Mouse (Mus musculus): ENCODE data around the gene Rbm33. TPM values are rescaled to one million over a fixed set of nuclear protein-coding genes. Genes with fewer than 3 reads are reported as not detected.
A peak's percentile ranks its signal among the peaks of the same experiment; 100 is the strongest.

Gene Rbm33
- polyA plus RNA-seq (2014; fragmentation: Nextera tagmentation; extraction: Ambion mirVana), result 15.0 and 15.7 TPM in 2 replicates

GRCm38 (mm10) chr5:28316722-28317245, at the start of gene Rbm33:
Rbm33 (plus strand) TSS chr5:28317121.
- DNase-seq (ENCODE audit: low spot score), result peak; percentile 97
- Histone ChIP-seq H3K9ac (ENCODE audit: low read depth, low read length) (peak within 1 kb of the TSS; percentile 99), H3K27me3 (replicated peaks; ENCODE audit: control insufficient read depth, insufficient read depth, low read length) (no peaks in the 10 kb centered on the region), H3K4me3 (ENCODE audit: low read depth, low read length) (peak within 1 kb of the TSS; percentile 98), H3K4me1 (ENCODE audit: control insufficient read depth, insufficient read depth, low read length) (peaks cover 22% of the 10 kb centered on the region), H3K36me3 (ENCODE audit: control insufficient read depth, insufficient read depth, low read length) (peaks cover 8% of the 10 kb centered on the region; the same call in 1 of the 2 replicates), H3K9me3 (ENCODE audit: control insufficient read depth, low read length) (no peaks in the 10 kb centered on the region), H3K27ac (replicated peaks; ENCODE audit: low read depth, low read length) (peak within 1 kb of the TSS; percentile 100), H3K4me2 (ENCODE audit: low read depth, low read length) (peak within 1 kb of the TSS; percentile 75)
- under 1% methylated on average over 52 of the region's 76 CpGs for WGBS
- ATAC-seq (ENCODE audit: low read depth), result peak; percentile 95

GRCm38 (mm10) chr5:28267576-28267975, 49.3 kb upstream of the Rbm33 start:
- WGBS, result 18% methylated on average over 2 of the region's 2 CpGs
- Histone ChIP-seq H3K4me2 (ENCODE audit: low read depth, low read length) (no peak overlapping the region), H3K4me1 (ENCODE audit: control insufficient read depth, insufficient read depth, low read length) (no peaks in the 10 kb centered on the region), H3K27ac (replicated peaks; ENCODE audit: low read depth, low read length) (no peak overlapping the region), H3K9ac (ENCODE audit: low read depth, low read length) (no peak overlapping the region), H3K27me3 (replicated peaks; ENCODE audit: control insufficient read depth, insufficient read depth, low read length) (no peaks in the 10 kb centered on the region), H3K9me3 (ENCODE audit: control insufficient read depth, low read length) (no peaks in the 10 kb centered on the region), H3K4me3 (ENCODE audit: low read depth, low read length) (no peak overlapping the region), H3K36me3 (ENCODE audit: control insufficient read depth, insufficient read depth, low read length) (no peaks in the 10 kb centered on the region)
- no peak for ATAC-seq (ENCODE audit: low read depth)
- no peak for DNase-seq (ENCODE audit: low spot score)

GRCm38 (mm10) chr5:28269469-28269991, 47.4 kb upstream of the Rbm33 start:
- Histone ChIP-seq H3K4me1 (ENCODE audit: control insufficient read depth, insufficient read depth, low read length) (no peaks in the 10 kb centered on the region), H3K4me2 (ENCODE audit: low read depth, low read length) (no peak overlapping the region), H3K9me3 (ENCODE audit: control insufficient read depth, low read length) (no peaks in the 10 kb centered on the region), H3K27ac (replicated peaks; ENCODE audit: low read depth, low read length) (no peak overlapping the region), H3K27me3 (replicated peaks; ENCODE audit: control insufficient read depth, insufficient read depth, low read length) (no peaks in the 10 kb centered on the region), H3K9ac (ENCODE audit: low read depth, low read length) (no peak overlapping the region), H3K4me3 (ENCODE audit: low read depth, low read length) (no peak overlapping the region), H3K36me3 (ENCODE audit: control insufficient read depth, insufficient read depth, low read length) (no peaks in the 10 kb centered on the region)
- ATAC-seq (ENCODE audit: low read depth), result no peak
- 47% methylated on average over 6 of the region's 6 CpGs for WGBS
- DNase-seq (ENCODE audit: low spot score), result peak; percentile 20

- H3K27ac ChIP-seq (replicated peaks; ENCODE audit: low read depth, low read length), result no peak overlapping the region
Observed at GRCm38 (mm10) chr5:28272836-28273235, 44.1 kb upstream of the Rbm33 start.

GRCm38 (mm10) chr5:28277279-28277678, 39.6 kb upstream of the Rbm33 start:
- DNase-seq (ENCODE audit: low spot score), result no peak
- no peak for ATAC-seq (ENCODE audit: low read depth)
- Histone ChIP-seq H3K27ac (replicated peaks; ENCODE audit: low read depth, low read length) (no peak overlapping the region), H3K36me3 (ENCODE audit: control insufficient read depth, insufficient read depth, low read length) (no peaks in the 10 kb centered on the region), H3K9me3 (ENCODE audit: control insufficient read depth, low read length) (no peaks in the 10 kb centered on the region), H3K27me3 (replicated peaks; ENCODE audit: control insufficient read depth, insufficient read depth, low read length) (no peaks in the 10 kb centered on the region), H3K9ac (ENCODE audit: low read depth, low read length) (no peak overlapping the region), H3K4me2 (ENCODE audit: low read depth, low read length) (no peak overlapping the region), H3K4me3 (ENCODE audit: low read depth, low read length) (no peak overlapping the region), H3K4me1 (ENCODE audit: control insufficient read depth, insufficient read depth, low read length) (no peaks in the 10 kb centered on the region)
- 60% methylated on average over 2 of the region's 2 CpGs for WGBS

More at GRCm38 (mm10) chr5:28272836-28273235, 44.1 kb upstream of the Rbm33 start:
- DNase-seq (ENCODE audit: low spot score), result no peak
- no peak for ATAC-seq (ENCODE audit: low read depth)
- no peaks in the 10 kb centered on the region for H3K4me1 ChIP-seq (ENCODE audit: control insufficient read depth, insufficient read depth, low read length)
- no peak overlapping the region for H3K4me3 ChIP-seq (ENCODE audit: low read depth, low read length)
- no peak overlapping the region for H3K9ac ChIP-seq (ENCODE audit: low read depth, low read length)
- H3K9me3 ChIP-seq (ENCODE audit: control insufficient read depth, low read length), result no peaks in the 10 kb centered on the region
- H3K27me3 ChIP-seq (replicated peaks; ENCODE audit: control insufficient read depth, insufficient read depth, low read length), result no peaks in the 10 kb centered on the region
- no peaks in the 10 kb centered on the region for H3K36me3 ChIP-seq (ENCODE audit: control insufficient read depth, insufficient read depth, low read length)
- no peak overlapping the region for H3K4me2 ChIP-seq (ENCODE audit: low read depth, low read length)
- 74% methylated on average over 2 of the region's 2 CpGs for WGBS

GRCm38 (mm10) chr5:28289111-28289510, 27.8 kb upstream of the Rbm33 start:
- 73% methylated on average over 3 of the region's 3 CpGs for WGBS
- no peak for ATAC-seq (ENCODE audit: low read depth)
- Histone ChIP-seq H3K4me2 (ENCODE audit: low read depth, low read length) (no peak overlapping the region), H3K9ac (ENCODE audit: low read depth, low read length) (no peak overlapping the region), H3K9me3 (ENCODE audit: control insufficient read depth, low read length) (no peaks in the 10 kb centered on the region), H3K4me1 (ENCODE audit: control insufficient read depth, insufficient read depth, low read length) (no peaks in the 10 kb centered on the region), H3K27me3 (replicated peaks; ENCODE audit: control insufficient read depth, insufficient read depth, low read length) (no peaks in the 10 kb centered on the region), H3K4me3 (ENCODE audit: low read depth, low read length) (no peak overlapping the region), H3K36me3 (ENCODE audit: control insufficient read depth, insufficient read depth, low read length) (no peaks in the 10 kb centered on the region), H3K27ac (replicated peaks; ENCODE audit: low read depth, low read length) (no peak overlapping the region)
- no peak for DNase-seq (ENCODE audit: low spot score)

- Histone ChIP-seq H3K4me1 (ENCODE audit: control insufficient read depth, insufficient read depth, low read length) (no peaks in the 10 kb centered on the region), H3K4me3 (ENCODE audit: low read depth, low read length) (no peak overlapping the region), H3K9ac (ENCODE audit: low read depth, low read length) (no peak overlapping the region), H3K36me3 (ENCODE audit: control insufficient read depth, insufficient read depth, low read length) (no peaks in the 10 kb centered on the region), H3K27ac (replicated peaks; ENCODE audit: low read depth, low read length) (no peak overlapping the region), H3K9me3 (ENCODE audit: control insufficient read depth, low read length) (no peaks in the 10 kb centered on the region), H3K4me2 (ENCODE audit: low read depth, low read length) (no peak overlapping the region), H3K27me3 (replicated peaks; ENCODE audit: control insufficient read depth, insufficient read depth, low read length) (no peaks in the 10 kb centered on the region)
- DNase-seq (ENCODE audit: low spot score) (no peak), ATAC-seq (ENCODE audit: low read depth) (no peak)
- WGBS, result 70% methylated on average over 1 of the region's 1 CpGs
Observed at GRCm38 (mm10) chr5:28290630-28291029, 26.3 kb upstream of the Rbm33 start.

- no peaks in the 10 kb centered on the region for H3K36me3 ChIP-seq (ENCODE audit: control insufficient read depth, insufficient read depth, low read length)
- no peak overlapping the region for H3K9ac ChIP-seq (ENCODE audit: low read depth, low read length)
- H3K4me3 ChIP-seq (ENCODE audit: low read depth, low read length), result no peak overlapping the region
- no peaks in the 10 kb centered on the region for H3K4me1 ChIP-seq (ENCODE audit: control insufficient read depth, insufficient read depth, low read length)
- H3K27me3 ChIP-seq (replicated peaks; ENCODE audit: control insufficient read depth, insufficient read depth, low read length), result no peaks in the 10 kb centered on the region
- ATAC-seq (ENCODE audit: low read depth) (no peak), DNase-seq (ENCODE audit: low spot score) (no peak)
- 72% methylated on average over 5 of the region's 5 CpGs for WGBS
- no peaks in the 10 kb centered on the region for H3K9me3 ChIP-seq (ENCODE audit: control insufficient read depth, low read length)
- no peak overlapping the region for H3K4me2 ChIP-seq (ENCODE audit: low read depth, low read length)
- no peak overlapping the region for H3K27ac ChIP-seq (replicated peaks; ENCODE audit: low read depth, low read length)
Observed at GRCm38 (mm10) chr5:28291118-28291850, 25.6 kb upstream of the Rbm33 start.

Data from embryonic facial prominence, embryonic 14.5 days (tissue).